Mouse (Mus musculus) heart, postnatal 36 days (tissue): Measurements from ENCODE around the gene Magi3. TPM values are rescaled to one million over a fixed set of nuclear protein-coding genes. Genes with fewer than 3 reads are reported as not detected.
A peak's percentile ranks its signal among the peaks of the same experiment; 100 is the strongest.

Experiments used
- DNase-seq, 2 experiments: peaks; one replicate each; pipeline ENCODE4 v3.0.0; 2021 to 2022
- intact Hi-C: fragments of 180-260 bp; cut with DNase I; formaldehyde crosslinking; loops from one replicate; pipeline ENCODE4 v1.15.1; 2025
- total RNA-seq, 2 experiments: library from RNA; stranded (reverse); gene quantifications; 2 replicates each; pipeline ENCODE4 v1.2.3; 2021

Gene Magi3
- total RNA-seq, 2 experiments from 2014 or later, result 27.0 to 42.0 TPM

DNA sequence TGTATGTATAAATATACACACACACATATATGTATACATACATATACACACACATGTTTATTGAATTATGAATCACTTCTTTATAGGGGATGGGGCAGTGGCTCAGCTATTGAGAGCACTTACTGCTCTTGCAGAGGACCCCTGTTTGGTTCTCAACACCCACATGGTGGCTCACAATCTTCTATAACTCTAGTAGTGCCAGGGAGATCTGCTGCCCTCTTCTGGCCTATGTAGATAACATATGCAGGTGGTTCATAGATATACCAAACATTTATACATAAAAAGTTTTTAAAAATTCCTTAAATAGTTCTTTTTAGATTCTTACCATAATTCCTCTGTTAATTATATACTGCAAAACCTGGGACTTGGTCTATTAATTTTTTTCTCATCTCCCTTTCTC, 141.4 kb downstream of the Magi3 start:
- DNase-seq, result no peak
- intact Hi-C loops, result no loop called here

DNA sequence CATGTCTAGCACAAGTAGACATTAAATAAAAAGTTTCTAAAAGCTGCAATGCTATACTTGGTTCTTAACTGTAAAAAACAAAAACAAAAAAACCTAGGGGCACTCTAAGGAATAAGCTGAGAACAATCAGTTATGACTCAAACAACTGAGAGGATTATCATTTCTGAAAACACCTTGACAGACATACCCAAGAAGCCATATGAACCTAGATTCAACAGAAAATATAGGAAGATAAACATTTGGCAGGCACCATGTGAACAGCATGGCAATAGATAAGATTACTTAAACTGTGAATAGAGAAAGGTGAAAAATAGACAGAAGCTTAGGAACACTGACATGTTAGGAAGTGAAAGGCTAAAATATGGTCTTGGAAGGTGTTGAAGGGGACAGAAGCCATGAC, 150.8 kb downstream of the Magi3 start:
- no peak for DNase-seq
- intact Hi-C loops, result no loop called here

DNA sequence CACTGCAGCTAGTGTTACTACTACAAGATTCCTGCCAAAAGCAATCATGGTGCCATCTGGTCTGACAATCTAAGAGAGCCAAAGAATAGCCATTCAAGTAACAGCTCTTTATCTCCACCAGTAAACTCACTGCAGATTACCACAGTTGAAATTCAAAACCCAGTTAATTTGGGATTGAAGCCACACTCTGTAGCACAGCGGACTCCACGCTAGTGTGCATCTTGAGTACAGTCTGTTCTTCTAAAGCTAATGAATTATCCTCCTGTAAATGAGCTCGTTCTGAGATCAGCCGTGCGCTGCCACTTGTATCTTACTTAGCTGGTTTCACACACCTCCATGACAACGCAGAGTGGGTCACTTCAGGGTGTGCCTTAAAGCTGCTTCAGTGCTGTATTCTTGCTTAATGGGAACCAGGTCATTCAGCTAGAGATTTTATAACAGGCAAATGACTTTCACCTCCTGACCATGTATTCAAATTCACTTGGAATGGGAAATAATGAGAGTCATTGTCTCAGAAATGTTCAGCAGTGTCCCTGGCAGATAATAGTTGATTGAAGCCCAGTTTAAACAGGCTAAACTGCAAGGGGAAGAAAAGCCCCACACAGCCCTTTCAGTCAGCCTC, 161.1 kb downstream of the Magi3 start:
- intact Hi-C loops, result no loop called here
- no peak for DNase-seq

DNA sequence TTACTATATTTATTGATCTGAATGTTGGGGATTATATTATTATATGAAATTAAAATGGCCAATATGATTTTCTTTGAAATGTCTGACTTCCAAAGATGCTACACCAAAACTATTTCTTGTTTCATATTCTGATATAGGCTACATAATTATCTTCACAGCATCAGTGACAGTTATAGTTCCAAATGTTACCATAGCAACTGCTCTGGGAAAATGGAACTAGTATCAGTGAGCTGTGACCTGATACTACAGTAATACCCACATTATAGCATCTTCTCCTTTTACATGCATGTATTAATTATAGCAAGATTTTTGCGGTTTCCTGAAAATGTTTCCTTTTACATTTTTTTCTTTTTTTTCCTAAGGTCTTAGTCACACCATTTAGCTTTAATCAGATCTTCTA, 187.4 kb downstream of the Magi3 start:
- intact Hi-C loops, result no loop called here
- DNase-seq, result no peak

DNA sequence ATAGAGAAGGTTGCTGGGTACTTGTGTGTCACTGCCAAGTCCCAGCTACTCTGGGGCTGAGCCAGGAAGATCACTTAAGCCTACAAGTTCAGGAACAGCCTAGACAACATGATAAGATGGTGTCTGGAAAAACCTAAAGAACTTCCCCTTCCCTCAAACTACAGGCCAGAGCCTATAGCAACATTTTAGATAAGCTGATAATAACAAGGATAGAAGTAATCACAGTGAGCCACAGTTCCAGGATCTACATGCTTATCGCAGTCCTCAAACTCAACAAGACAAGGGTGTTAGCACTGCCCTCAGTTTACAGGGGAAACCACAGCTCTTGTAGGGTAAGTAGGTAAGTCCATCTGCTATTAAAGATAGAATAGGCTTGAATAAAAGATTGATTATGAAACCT, 188.1 kb downstream of the Magi3 start:
- intact Hi-C loops, result no loop called here
- no peak for DNase-seq

DNA sequence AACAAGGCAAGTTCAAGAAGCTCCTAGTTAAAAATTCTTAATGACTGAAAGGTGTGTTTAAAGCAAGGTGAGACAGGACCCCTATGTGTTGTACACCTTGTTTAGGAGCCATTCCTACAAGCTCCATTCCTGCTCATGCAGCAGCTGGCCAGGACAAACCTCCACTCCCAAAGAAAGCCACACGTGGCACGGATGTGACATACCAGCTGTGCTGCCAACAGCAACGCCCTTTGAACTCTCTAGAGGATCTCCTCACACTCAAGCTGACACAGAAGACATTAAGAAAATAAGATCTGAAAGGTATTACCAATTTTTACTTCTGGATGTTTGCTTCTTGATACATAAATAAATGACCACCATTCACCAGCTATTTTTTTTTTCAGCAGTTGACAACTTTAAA, 193.2 kb downstream of the Magi3 start:
- intact Hi-C loops, result no loop called here
- no peak for DNase-seq

DNA sequence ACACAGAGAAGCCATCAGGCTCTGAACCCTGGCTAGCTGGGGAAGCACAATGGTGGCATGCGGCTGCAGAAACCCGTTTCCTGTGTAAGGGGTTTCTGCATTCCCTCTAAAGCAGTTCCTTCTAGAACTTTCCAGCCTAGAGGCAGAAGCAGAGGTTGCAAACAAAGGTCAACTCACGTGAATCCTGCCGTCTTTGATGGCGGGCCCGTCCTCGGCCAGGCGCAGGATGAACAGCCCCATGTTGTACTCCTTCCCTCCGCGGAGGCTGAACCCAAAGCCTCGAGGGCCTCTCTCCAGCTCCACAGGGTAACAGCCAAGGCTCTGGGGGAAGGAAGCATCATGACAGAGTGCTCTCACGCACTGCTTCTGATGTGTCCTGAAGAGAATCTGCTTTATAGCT, 200.1 kb downstream of the Magi3 start:
- intact Hi-C loops, result loop anchor here (5.0 kb wide), 1 partner anchor 82 kb away; no protein-coding TSS in a partner anchor
- no peak for DNase-seq

DNA sequence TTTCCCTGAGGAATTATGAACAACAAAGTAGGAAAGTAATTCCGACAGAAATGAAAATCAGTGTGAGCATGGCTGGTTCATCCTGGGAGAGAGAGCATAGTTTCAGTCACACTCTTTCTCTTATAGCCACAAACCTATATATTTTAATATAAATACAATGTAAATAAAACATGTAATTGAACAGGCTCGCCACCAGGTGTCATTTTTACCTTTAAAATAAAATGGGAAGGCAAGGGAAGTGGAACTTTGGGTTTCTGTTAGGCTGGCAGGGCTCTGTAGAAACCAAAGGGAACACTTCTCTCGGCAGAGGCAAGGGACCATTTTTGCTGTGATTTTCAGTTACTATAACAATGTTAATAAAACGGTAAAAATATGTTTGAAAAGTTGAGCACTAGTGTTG, 200.7 kb downstream of the Magi3 start:
- DNase-seq, result no peak
- intact Hi-C loops, result loop anchor here (5.0 kb wide), 1 partner anchor 423 kb away; no protein-coding TSS in a partner anchor

DNA sequence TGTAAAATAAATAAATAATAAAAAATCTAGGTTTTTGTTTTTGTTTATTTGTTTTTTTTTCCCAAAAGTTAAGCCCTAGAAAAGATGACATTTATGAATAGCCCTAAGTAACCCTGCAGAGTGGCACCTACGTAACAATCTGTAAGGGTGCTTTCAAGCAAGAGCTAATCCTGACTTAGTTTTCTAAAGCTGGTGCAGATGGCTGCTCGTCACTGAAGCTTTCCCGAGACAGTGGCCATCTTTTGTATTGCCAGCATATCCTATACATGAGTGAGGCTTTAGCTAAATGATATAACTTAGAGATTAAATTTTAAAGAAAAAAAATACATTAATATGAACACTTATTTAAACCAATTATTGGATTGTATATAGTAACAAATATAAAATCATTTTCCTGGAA, 202.2 kb downstream of the Magi3 start:
- intact Hi-C loops, result loop anchor here (5.0 kb wide), 1 partner anchor 424 kb away; no protein-coding TSS in a partner anchor
- no peak for DNase-seq

DNA sequence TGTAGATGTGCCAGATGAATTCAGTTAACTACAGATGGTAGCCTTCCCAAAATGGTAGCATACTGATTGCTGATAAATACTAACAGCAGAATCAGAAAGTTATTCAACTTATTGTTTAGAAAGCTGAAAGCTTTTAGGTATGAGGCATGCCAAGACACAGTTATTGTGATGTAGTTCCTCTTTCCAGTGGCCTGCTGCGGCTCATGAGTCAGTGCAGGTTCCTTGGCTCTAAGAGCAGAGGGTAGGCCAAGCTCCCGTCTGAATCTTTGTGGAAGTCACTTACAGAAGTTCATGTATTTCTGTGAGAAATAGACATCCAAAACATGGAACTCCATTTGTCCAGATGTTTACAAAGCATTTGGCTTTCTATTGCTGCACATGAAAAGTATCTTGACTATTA, 208.2 kb downstream of the Magi3 start:
- DNase-seq, result no peak
- intact Hi-C loops, result no loop called here

DNA sequence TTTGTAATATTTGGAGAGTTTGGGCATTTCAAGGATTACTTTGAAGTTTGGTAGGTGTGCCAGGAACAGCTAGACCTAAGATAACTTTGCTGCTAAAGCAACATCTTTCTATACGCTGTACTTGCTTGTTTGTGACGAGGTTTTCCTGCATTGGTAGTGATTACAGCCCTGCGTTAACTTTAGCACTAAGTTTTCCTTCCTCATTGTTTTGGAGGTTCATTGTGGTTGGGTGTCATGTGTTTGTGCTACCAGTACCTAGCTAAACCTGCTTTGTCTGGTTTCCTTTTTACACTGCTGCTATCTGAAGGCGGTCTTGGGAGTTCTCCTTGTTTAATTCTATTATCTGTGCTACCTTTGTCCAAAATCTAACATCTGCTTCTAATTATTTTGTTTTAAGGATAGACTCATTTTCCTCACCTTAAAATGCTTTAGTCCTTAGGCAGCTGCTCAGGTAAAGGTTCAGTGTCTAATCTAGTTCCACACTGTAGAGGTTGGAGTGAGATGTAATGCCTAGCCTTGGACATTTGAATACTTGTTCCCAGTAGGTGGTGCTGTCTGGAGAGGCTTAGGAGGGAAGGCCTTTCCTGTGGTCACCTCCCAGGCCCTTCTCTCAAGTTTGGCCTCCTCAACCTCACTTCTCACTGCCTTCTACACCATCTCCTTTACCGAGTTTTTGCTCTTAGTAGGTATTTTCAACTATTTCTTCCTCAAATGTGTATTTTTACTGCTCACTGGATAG, 210.1 kb downstream of the Magi3 start:
- intact Hi-C loops, result no loop called here
- DNase-seq, result no peak

DNA sequence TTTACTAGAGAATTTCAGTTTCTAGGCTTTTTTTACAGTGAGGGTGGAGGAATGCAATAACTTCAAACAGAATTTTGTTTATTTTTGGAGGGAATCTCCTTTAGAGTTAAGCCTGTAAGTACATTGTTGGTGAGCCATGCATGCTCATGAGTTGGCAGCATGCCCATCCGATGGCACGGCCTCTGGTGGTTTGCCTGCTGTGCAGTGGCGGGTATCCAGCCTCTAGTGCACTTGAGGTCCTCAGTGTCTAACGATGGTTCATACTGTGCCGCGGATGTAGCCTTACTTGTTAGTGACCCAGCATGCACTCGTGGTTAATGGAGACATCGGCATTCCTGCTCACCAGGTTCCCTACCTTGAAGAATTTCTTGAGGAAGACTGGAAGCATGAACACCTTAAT, 212.7 kb downstream of the Magi3 start:
- intact Hi-C loops, result no loop called here
- DNase-seq, result peak in 1 of 2 experiments; percentile 48

DNA sequence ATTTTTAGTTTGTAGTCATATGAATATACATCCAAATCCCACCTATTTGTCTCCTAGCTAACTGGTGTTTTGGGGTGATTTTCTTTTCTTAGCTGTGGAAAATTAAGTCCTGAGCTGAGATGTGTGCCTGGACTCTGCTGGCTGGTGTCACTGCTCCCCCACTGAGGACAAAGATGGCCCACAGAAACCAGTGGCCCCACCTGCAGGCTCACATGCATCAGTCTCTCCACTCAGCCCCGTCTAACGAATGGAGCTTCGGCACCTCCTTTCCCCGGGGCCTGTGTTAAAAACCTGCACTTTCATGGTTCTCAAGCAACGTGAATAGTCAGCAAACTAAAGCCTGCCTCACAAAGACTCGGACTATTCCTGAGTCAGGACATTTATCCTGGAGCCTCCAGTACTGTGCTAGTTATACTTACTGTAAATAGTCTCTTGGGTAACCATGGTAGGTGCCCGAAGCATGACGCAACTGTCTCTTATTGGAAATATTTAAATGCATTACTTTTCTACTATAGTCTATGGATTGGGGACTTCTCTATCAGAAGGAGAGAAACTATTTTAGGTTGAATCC, 213.2 kb downstream of the Magi3 start:
- DNase-seq, result no peak
- intact Hi-C loops, result no loop called here

DNA sequence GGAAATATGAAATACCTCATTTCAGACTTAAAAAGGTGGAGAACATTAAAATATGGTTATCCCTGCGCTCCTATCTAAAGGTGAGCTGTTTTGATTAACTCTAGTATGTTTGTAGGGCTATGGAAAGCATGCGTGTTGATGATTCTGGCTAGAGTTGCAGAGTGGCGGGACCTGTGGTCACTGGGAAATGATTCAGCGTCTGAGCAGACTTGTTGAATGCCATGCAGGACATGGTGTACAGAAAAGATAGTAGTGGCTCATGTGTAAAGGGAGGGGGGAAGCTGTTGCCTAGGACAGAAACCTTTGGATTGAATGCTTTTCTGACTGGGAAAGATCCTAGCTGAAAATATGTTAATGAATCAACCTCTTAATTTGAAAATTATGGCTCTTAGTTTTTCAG, 221.4 kb downstream of the Magi3 start:
- intact Hi-C loops, result no loop called here
- DNase-seq, result no peak

DNA sequence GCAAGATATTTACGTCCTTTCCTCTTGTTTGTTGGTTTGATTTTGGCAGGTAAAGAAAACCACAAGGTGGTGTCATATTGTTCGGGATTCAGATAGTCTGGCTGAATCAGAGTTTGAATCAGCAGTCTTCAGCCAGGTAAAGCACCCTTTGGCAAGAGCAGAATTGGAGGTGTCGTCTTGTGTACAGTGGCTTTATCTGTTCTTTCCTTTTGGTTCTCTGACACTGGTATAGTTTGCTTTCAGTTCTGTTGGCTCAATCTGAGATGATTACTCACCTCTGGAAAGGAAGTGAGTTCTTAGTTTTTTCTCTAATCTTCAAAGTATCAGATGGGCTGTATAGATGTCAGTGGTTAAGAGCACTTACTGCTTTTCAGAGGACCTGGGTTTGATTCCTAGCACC, 228.9 kb downstream of the Magi3 start:
- no peak for DNase-seq

DNA sequence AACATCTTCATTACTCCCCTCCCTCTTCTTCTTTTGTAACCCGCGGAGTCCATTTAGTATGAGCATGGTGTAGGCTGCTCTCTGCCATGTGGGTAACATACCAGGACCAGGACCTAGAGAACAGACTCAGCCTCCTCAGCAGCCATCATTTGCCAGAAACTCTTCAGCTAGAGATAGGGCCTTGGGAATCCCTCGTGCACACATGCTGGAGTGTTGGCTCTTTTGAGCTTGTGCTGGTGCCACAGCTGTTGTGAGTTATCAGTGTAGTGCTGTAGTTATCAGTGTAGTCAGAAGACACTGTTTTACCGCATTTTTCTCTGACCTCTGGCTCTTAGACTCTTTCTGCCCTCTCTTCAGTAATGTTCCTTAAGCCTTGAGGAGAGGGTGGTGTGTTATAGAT, 230.8 kb downstream of the Magi3 start:
- no peak for DNase-seq
- intact Hi-C loops, result no loop called here

More for the DNA sequence above, 228.9 kb downstream of the Magi3 start:
- intact Hi-C loops, result no loop called here

DNA sequence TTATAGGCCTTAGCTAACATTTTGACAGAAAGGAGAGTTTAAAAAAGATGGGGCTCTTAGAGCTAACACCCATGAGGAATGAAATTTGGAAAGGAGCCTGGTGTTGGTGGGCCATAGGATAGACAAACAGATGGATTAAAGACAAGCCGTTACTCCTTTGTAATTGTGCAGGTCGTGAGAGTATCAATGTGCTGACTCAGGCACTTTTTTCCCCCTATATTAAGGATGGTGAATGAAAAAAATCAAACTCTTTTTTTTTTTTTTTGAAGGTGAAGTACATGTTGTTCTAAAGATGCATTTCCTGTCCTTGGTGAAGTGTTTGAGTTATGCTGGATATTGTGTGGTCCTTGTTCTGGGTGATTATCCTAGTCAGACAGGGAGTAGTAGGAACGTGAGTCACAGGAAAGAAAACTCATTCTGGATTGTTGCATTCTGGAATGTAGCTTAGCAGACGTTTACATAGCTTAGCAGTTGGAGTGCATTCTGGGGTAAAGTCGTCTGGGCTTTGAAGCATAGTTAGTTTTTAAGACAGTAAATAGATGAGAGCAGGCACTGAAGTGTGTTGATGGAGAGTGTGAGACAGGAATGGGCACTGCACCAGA, 232.2 kb downstream of the Magi3 start:
- no peak for DNase-seq
- intact Hi-C loops, result no loop called here

DNA sequence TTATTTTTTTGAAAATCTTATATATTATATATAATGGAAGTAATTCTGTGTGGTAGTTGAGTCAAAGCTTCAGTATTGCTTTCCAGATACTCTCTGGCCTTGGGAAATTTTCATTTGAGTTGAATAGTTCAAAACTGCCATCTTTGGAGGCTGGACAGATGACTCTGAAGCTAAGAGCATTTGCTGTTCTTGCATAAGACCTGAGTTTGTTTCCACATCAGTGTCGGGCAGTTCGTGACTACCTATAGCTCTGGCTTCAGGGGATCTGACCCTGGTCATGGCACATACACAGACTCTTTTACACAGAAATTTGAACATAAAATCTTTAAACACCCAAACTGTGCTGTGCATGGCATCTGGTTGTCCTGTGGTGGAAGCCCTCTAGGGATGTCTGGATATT, 235.0 kb downstream of the Magi3 start:
- DNase-seq, result no peak

DNA sequence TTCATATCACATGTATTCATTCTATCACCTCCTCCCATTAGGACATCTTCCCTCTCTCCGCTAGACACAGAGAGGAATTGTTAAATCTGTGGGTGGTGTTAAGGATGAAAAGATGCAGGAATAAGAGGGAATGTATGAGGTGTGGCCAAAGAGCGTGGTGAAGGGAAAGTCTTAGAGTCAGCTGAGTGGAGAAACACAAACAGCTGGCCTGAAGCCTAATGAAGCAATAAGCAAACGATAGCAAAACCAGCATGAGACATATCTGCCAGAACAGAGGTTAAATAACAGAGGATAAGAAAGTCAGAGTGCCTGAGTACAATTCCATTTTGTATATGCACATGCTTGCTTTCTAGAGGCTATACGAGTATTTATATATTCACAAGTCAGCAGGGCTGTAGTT, 235.6 kb downstream of the Magi3 start:
- intact Hi-C loops, result no loop called here
- DNase-seq, result no peak

More for the DNA sequence above, 235.0 kb downstream of the Magi3 start:
- intact Hi-C loops, result no loop called here

DNA sequence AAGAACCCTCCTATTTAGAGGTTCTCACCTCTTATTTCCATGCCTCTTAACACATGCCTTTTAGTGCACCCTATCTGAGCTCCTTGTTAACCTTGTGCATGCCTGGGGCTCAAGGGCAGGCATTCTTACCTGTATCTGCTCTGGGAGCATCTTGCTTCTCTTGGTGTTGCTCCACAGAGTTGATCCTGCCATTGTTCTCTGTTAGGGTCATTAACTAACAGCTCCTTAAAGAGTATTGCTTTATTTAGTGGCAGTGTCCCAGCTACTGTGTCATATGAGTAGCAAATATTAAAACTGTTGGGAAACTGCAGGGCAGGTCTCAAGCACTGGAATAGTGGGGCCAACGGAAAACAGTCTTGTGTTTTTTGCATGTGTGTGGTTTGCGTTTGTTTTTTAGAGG, 249.0 kb downstream of the Magi3 start:
- intact Hi-C loops, result no loop called here

DNA sequence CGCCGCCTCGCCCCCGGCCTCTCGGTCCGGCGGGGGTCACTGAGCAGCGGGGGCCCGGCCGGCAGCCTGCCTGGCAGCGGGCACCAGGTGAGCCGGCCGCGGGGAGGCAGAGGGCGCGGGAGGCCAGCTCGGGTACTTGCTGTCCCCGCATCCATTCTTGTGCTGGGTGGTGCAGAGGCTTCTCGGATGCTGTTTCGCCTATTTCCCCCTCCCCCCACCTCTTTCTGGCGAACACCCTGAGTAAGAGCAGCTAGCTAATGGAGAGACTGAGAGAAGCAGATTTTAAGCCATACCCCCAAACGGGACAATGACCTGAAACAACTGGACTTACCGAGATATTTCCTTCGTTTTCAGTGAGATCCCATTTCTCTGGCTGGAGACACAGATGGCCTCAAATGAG, 251.5 kb downstream of the Magi3 start:
- DNase-seq, result no peak
- intact Hi-C loops, result loop anchor here (1.0 kb wide), 1 partner anchor 54 kb away; the partner anchor contains the start of gene Rsbn1

More for the DNA sequence above, 249.0 kb downstream of the Magi3 start:
- no peak for DNase-seq
